In the genomic region with DNA sequence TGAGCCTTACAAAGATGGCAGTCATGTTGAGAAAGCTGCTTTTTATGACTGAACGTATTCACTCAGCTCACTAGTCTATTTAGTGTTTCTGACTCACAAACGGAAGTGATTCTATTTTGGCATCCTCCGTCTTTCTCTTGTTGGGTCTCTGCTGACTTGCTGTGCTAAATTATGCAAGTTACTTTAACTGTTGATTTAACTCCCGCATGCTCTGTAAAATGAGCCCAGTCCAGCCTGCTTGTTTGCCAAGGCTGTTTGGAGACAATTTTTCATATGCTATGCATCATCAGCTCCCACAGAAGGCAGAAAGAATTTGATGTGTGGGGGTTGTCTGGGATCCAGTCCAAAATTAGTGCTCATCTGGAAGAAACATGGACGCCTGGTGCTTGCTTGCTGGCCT, we compare ENCODE assay signal across 9 mouse cellular contexts. TPM values are rescaled to one million over a fixed set of nuclear protein-coding genes. Genes with fewer than 3 reads are reported as not detected.
A peak's percentile ranks its signal among the peaks of the same experiment; 100 is the strongest.
DNase-seq lines count a peak whose midpoint lies in the region; ATAC-seq and TF ChIP-seq lines count a peak whose summit lies in the region.
"Had no signal": no experiment of that assay in that cellular context is flagged by ENCODE, and none has a peak within 500 bp of the region (broad histone marks: within the 10 kb centered on the region; RNA-seq: fewer than 3 reads in every experiment).

No protein-coding gene starts in this region.

- no peak for TF ChIP-seq POLR2A in brain, embryonic 14.5 days (IDR thresholded peaks at IDR 0.05; ENCODE audit: borderline replicate concordance, extremely low read depth, insufficient read depth, insufficient read length, poor library complexity, severe bottlenecking)

- TF ChIP-seq EP300 in heart, postnatal 0 days (IDR thresholded peaks at IDR 0.05; ENCODE audit: low read depth), result no peak

- TF ChIP-seq CTCF in brain, embryonic 14.5 days (IDR thresholded peaks at IDR 0.05; ENCODE audit: borderline replicate concordance, extremely low read depth, insufficient read depth, insufficient read length), result no peak
- TF ChIP-seq CTCF in heart, postnatal 0 days (IDR thresholded peaks at IDR 0.05; ENCODE audit: low read depth), result no peak

- H3K4me1 ChIP-seq in heart, postnatal 0 days (ENCODE audit: control insufficient read depth, insufficient read depth), result 0 out of 2 replicates have a peak, but pooled peaks cover 3% of the 10 kb centered on the region
- peaks cover 35% of the 10 kb centered on the region for H3K4me1 ChIP-seq in midbrain, embryonic 10.5 days

- no peaks in the 10 kb centered on the region for H3K9me3 ChIP-seq in heart, postnatal 0 days (replicated peaks; ENCODE audit: control insufficient read depth, low read length)
- no peaks in the 10 kb centered on the region for H3K9me3 ChIP-seq in midbrain, embryonic 10.5 days (replicated peaks)
- H3K9me3 ChIP-seq: liver, embryonic 13.5 days had no signal

- H3K4me3 ChIP-seq in heart, postnatal 0 days (ENCODE audit: low read depth, low read length), result no peak overlapping the region
- H3K4me3 ChIP-seq in midbrain, embryonic 10.5 days, result no peak overlapping the region
- H3K4me3 ChIP-seq: liver, embryonic 13.5 days had no signal

- H3K27me3 ChIP-seq in heart, postnatal 0 days (ENCODE audit: control insufficient read depth, insufficient read depth, low read length), result no peaks in the 10 kb centered on the region
- peaks cover 29% of the 10 kb centered on the region for H3K27me3 ChIP-seq in midbrain, embryonic 10.5 days (ENCODE audit: low read depth, poor library complexity, severe bottlenecking)

- H3K36me3 ChIP-seq in heart, postnatal 0 days (replicated peaks; ENCODE audit: control insufficient read depth, insufficient read depth, low read length), result no peaks in the 10 kb centered on the region
- no peaks in the 10 kb centered on the region for H3K36me3 ChIP-seq in midbrain, embryonic 10.5 days
- H3K36me3 ChIP-seq: liver, embryonic 13.5 days had no signal

- peak; percentile 45 for DNase-seq in ovary, adult 18-20 months (ENCODE audit: low spot score)
- DNase-seq in ovary, postnatal 10 days (ENCODE audit: low spot score), result no peak
- peak; percentile 82 for DNase-seq in brain, embryonic 14.5 days (ENCODE audit: low read depth)
- peak; percentile 47 for DNase-seq in heart, postnatal 0 days (ENCODE audit: low spot score)
- peak; percentile 42 to 60 for DNase-seq in layer of hippocampus, postnatal 36 days
- peak; percentile 52 for DNase-seq in right cerebral cortex, postnatal 25 days
- no peak for DNase-seq in midbrain, embryonic 10.5 days (ENCODE audit: low spot score)
- DNase-seq in cerebellum, adult 11-12 months, result no peak
- DNase-seq: liver, embryonic 13.5 days had no signal

- H3K27ac ChIP-seq in heart, postnatal 0 days (ENCODE audit: low read depth), result peak overlapping the region; percentile 64; the same call in 1 of the 2 replicates
- no peak overlapping the region for H3K27ac ChIP-seq in midbrain, embryonic 10.5 days (replicated peaks)
- H3K27ac ChIP-seq: liver, embryonic 13.5 days had no signal

- H3K4me2 ChIP-seq in heart, postnatal 0 days (ENCODE audit: low read depth, low read length), result no peak overlapping the region
- H3K4me2 ChIP-seq: liver, embryonic 13.5 days had no signal

- 35% methylated on average over 5 of the region's 5 CpGs for WGBS in heart, postnatal 0 days
- 79% methylated on average over 5 of the region's 5 CpGs for WGBS in midbrain, embryonic 10.5 days

- H3K9ac ChIP-seq in heart, postnatal 0 days (replicated peaks; ENCODE audit: low read depth, low read length), result no peak overlapping the region
- H3K9ac ChIP-seq: liver, embryonic 13.5 days had no signal

- peak; percentile 24; the same call in 1 of the 2 replicates for ATAC-seq in heart, postnatal 0 days (ENCODE audit: insufficient read depth, low read depth)

RNA-seq across cellular contexts. Expression of a gene that starts 1.3 kb away (rescaled TPM):
- 3.8 and 4.9 TPM in 2 replicates for polyA plus RNA-seq in brain, embryonic 14.5 days (2012; rRNA removed)
- total RNA-seq in heart, postnatal 0 days (2014; rRNA removed; ENCODE audit: low replicate concordance), result 1.6 TPM in 2 replicates
- polyA plus RNA-seq in heart, postnatal 0 days (2015; fragmentation: Nextera tagmentation; extraction: Ambion mirVana), result 0.68 and 0.73 TPM in 2 replicates
- 1 to 10 TPM; 4.0 to 5.0 TPM for total RNA-seq in layer of hippocampus, postnatal 36 days (2021)
- 2.9 and 4.0 TPM in 2 replicates for polyA plus RNA-seq in midbrain, embryonic 10.5 days (2016; fragmentation: Nextera tagmentation; extraction: Ambion mirVana)

RNA-seq across cellular contexts. Expression of a gene that starts 44.4 kb away (rescaled TPM):
- 6.5 and 10.2 TPM in 2 replicates for polyA plus RNA-seq in brain, embryonic 14.5 days (2012; rRNA removed)
- 12.6 and 20.3 TPM in 2 replicates for total RNA-seq in heart, postnatal 0 days (2014; rRNA removed; ENCODE audit: low replicate concordance)
- 2.3 and 2.4 TPM in 2 replicates for polyA plus RNA-seq in heart, postnatal 0 days (2015; fragmentation: Nextera tagmentation; extraction: Ambion mirVana)
- 10 to 100 TPM; 14.7 to 17.3 TPM for total RNA-seq in layer of hippocampus, postnatal 36 days (2021)
- polyA plus RNA-seq in midbrain, embryonic 10.5 days (2016; fragmentation: Nextera tagmentation; extraction: Ambion mirVana), result 10.3 and 10.8 TPM in 2 replicates

Comparison
In these comparisons a context has a peak if more than half of its experiments do, and no peak if none do; other contexts are left out.
1. DNase-seq: peak in ovary, adult 18-20 months (single experiment), brain, embryonic 14.5 days (single experiment), heart, postnatal 0 days (single experiment), layer of hippocampus, postnatal 36 days (2 of 2) and right cerebral cortex, postnatal 25 days (single experiment); none in ovary, postnatal 10 days (single experiment), midbrain, embryonic 10.5 days (single experiment) and cerebellum, adult 11-12 months (single experiment).